Mouse (Mus musculus) thymus, adult 2 months (tissue): ENCODE measurements around the gene Fam189a1.

ENCODE experiments used
- CTCF ChIP-seq: fragments of 200-500 bp; IDR thresholded peaks from 2 replicates; pipeline ENCODE4 v1.5.1; 2012; ENCODE audit warnings: mild to moderate bottlenecking, control low read depth, low read length, moderate library complexity, borderline replicate concordance; ENCODE audit not compliant: control insufficient read depth, poor library complexity, insufficient read depth; ENCODE audit errors: extremely low read depth
- POLR2A ChIP-seq: fragments of 200-500 bp; IDR thresholded peaks from 2 replicates; pipeline ENCODE4 v1.6.1; 2012; ENCODE audit warnings: mild to moderate bottlenecking, low read length, control low read depth, moderate library complexity; ENCODE audit not compliant: control insufficient read depth, poor library complexity, insufficient read depth; ENCODE audit errors: extremely low read depth

GRCm38 (mm10) chr7:64995946-64996444 is 160.4 kb downstream of the Fam189a1 start:
- TF ChIP-seq CTCF (no peak), POLR2A (no peak)
